Mouse (Mus musculus) central nervous system, embryonic 11.5 days (tissue): ENCODE results near the gene Spink2. TPM values are rescaled to one million over a fixed set of nuclear protein-coding genes. Genes with fewer than 3 reads are reported as not detected.

Experiments used
- polyA plus RNA-seq: library from polyadenylated mRNA; depleted of rRNA; stranded (reverse); fragments of >200 nt; gene quantifications from 2 replicates; pipeline ENCODE4 v1.2.3, GENCODE M21; 2012; rRNA removed

Gene Spink2
- 0.38 and 1.3 TPM in 2 replicates for polyA plus RNA-seq

GRCm38 (mm10) chr5:77211236-77211635, at the start of gene Spink2:
TSS of gene Spink2 (minus strand) at chr5:77211471.

Other genes starting within 250 kb of the Spink2 start
- 76.8 and 95.7 TPM in 2 replicates for gene Srp72, start 236.8 kb downstream of the Spink2 start, polyA plus RNA-seq
- 0.30 and 0.61 TPM in 2 replicates for gene Arl9, start 207.4 kb downstream of the Spink2 start, polyA plus RNA-seq
- gene Thegl, start 195.4 kb downstream of the Spink2 start, polyA plus RNA-seq = 0.06 and 0.07 TPM in 2 replicates
- gene Hopx, start 96.3 kb downstream of the Spink2 start, polyA plus RNA-seq = 5.5 and 11.3 TPM in 2 replicates
- 18.6 and 28.5 TPM in 2 replicates for gene Rest, start 54.0 kb upstream of the Spink2 start, polyA plus RNA-seq
- gene Noa1, start 98.6 kb upstream of the Spink2 start, polyA plus RNA-seq = 20.3 and 26.1 TPM in 2 replicates
- gene Polr2b, start 98.7 kb upstream of the Spink2 start, polyA plus RNA-seq = 83.9 and 105 TPM in 2 replicates
- 16.2 and 27.7 TPM in 2 replicates for gene Igfbp7, start 196.6 kb upstream of the Spink2 start, polyA plus RNA-seq